Mouse (Mus musculus) heart, embryonic 14.5 days (tissue): Measurements from ENCODE around the gene Zfp81. TPM values are rescaled to one million over a fixed set of nuclear protein-coding genes. Genes with fewer than 3 reads are reported as not detected.
"Not testable (repeated sequence)": the region's sequence is repeated elsewhere in the genome, so short reads cannot be mapped to it uniquely, and the experiment has no call there.

Experiments used
- ATAC-seq: fragments of 200-750 bp; cut with Nextera tagmentation; 2 replicates; pipeline ENCODE4 v1.8.0; 2017; ENCODE audit warnings: low read depth, moderate TSS enrichment; ENCODE audit not compliant: insufficient number of reproducible peaks, insufficient read depth, low FRiP score
- H3K27ac ChIP-seq, 2 experiments: fragments of 200-500 bp in 1 of 2; fragments of 300-500 bp in 1 of 2; sonication (generic) in 1 of 2; replicated peaks in 1 of 2; 2 replicates each; pipeline ENCODE4 v1.5.1; 2012 to 2014; ENCODE audit warnings: low read depth in 2 of 2, low read length in 2 of 2, control low read depth in 1 of 2, mild to moderate bottlenecking in 1 of 2, mixed read lengths in 1 of 2; ENCODE audit not compliant: control insufficient read depth in 1 of 2, insufficient read depth in 1 of 2
- H3K27me3 ChIP-seq: fragments of 300-500 bp; sonication (generic); 2 replicates; pipeline ENCODE4 v1.6.1; 2014; ENCODE audit warnings: mild to moderate bottlenecking, low read length, control low read depth; ENCODE audit not compliant: control insufficient read depth, insufficient read depth
- H3K36me3 ChIP-seq: fragments of 300-500 bp; sonication (generic); 2 replicates; pipeline ENCODE4 v1.6.1; 2014; ENCODE audit warnings: mild to moderate bottlenecking, control low read depth, low read length, mixed read lengths; ENCODE audit not compliant: control insufficient read depth, insufficient read depth
- H3K4me1 ChIP-seq, 2 experiments: fragments of 200-500 bp in 1 of 2; fragments of 300-500 bp in 1 of 2; sonication (generic) in 1 of 2; 2 replicates each; pipeline ENCODE4 v1.6.1; 2012 to 2014; ENCODE audit warnings: low read length in 2 of 2, control low read depth in 1 of 2, mixed read lengths in 1 of 2; ENCODE audit not compliant: control insufficient read depth in 2 of 2, insufficient read depth in 2 of 2
- H3K4me2 ChIP-seq: fragments of 300-500 bp; sonication (generic); 2 replicates; pipeline ENCODE4 v1.6.1; 2014; ENCODE audit warnings: mild to moderate bottlenecking, low read length
- H3K4me3 ChIP-seq, 2 experiments: fragments of 200-500 bp in 1 of 2; fragments of 300-500 bp in 1 of 2; sonication (generic) in 1 of 2; 2 replicates each; pipeline ENCODE4 v1.5.1; 2012 to 2014; ENCODE audit warnings: low read length in 2 of 2, mild to moderate bottlenecking in 2 of 2, control low read depth in 1 of 2, low read depth in 1 of 2, moderate library complexity in 1 of 2; ENCODE audit not compliant: control insufficient read depth in 1 of 2, insufficient read depth in 1 of 2
- H3K9ac ChIP-seq: fragments of 300-500 bp; sonication (generic); 2 replicates; pipeline ENCODE4 v1.6.1; 2014; ENCODE audit warnings: mild to moderate bottlenecking, low read length
- H3K9me3 ChIP-seq: fragments of 300-500 bp; sonication (generic); 2 replicates; pipeline ENCODE4 v1.6.1; 2016; ENCODE audit warnings: low read length, control low read depth; ENCODE audit not compliant: control insufficient read depth
- WGBS: fragments of 180-500 bp; shearing (Covaris S2); extraction: QIAGEN DNeasy Blood & Tissue Kit; methylation state at CpG from one replicate; pipeline ENCODE4 v1.1.7; 2014; 5-methylcytosine and 5-hydroxymethylcytosine counted together
- polyA plus RNA-seq: library from polyadenylated mRNA; unstranded; fragments of >200 nt; fragmentation: Nextera tagmentation; extraction: Ambion mirVana; gene quantifications from 2 replicates; pipeline ENCODE4 v1.2.1, GENCODE M21; 2014

Zfp81 gene
- polyA plus RNA-seq: 6.8 and 9.0 TPM in 2 replicates

- Histone ChIP-seq H3K4me1 (peaks cover 0 to 12% of the 10 kb centered on the region in 2 experiments; a peak in 1 of 4 replicates), H3K27me3 (no peaks in the 10 kb centered on the region), H3K27ac (peak within 1 kb of the TSS; percentile 88 to 95), H3K4me3 (peak within 1 kb of the TSS; percentile 93 to 96), H3K9me3 (no peaks in the 10 kb centered on the region), H3K9ac (peak within 1 kb of the TSS; percentile 89), H3K4me2 (peak within 1 kb of the TSS; percentile 85), H3K36me3 (no peaks in the 10 kb centered on the region)
- 4% methylated on average over 47 of the region's 47 CpGs for WGBS
- peak; percentile 100 for ATAC-seq
Observed at GRCm38 (mm10) chr17:33358411-33359384, at the start of gene Zfp81. Gene Zfp81, minus strand, starts transcription at chr17:33358878.

- no peaks in the 10 kb centered on the region for H3K27me3 ChIP-seq
- H3K4me3 ChIP-seq: peak within 1 kb of the TSS; percentile 85 to 87
- H3K4me2 ChIP-seq: peak within 1 kb of the TSS; percentile 69
- 0 out of 4 replicates have a peak, but pooled peaks cover 0 to 5% of the 10 kb centered on the region in 2 experiments for H3K4me1 ChIP-seq
- H3K9ac ChIP-seq: peak within 1 kb of the TSS; percentile 78
- peak within 1 kb of the TSS; percentile 68 to 79 for H3K27ac ChIP-seq
- H3K9me3 ChIP-seq: no peaks in the 10 kb centered on the region
- WGBS: 1% methylated on average over 44 of the region's 44 CpGs
- ATAC-seq: peak; percentile 90
- no peaks in the 10 kb centered on the region for H3K36me3 ChIP-seq
Observed at GRCm38 (mm10) chr17:33394182-33395034, 35.7 kb upstream of the Zfp81 start, which contains the start of gene Zfp101. Gene Zfp101, minus strand, starts transcription at chr17:33394641.

GRCm38 (mm10) chr17:33392271-33392670, 33.6 kb upstream of the Zfp81 start:
- Histone ChIP-seq H3K9ac (no peak overlapping the region), H3K36me3 (no peaks in the 10 kb centered on the region), H3K9me3 (no peaks in the 10 kb centered on the region), H3K4me1 (0 out of 4 replicates have a peak, but pooled peaks cover 0 to 5% of the 10 kb centered on the region in 2 experiments), H3K4me2 (no peak overlapping the region), H3K27me3 (no peaks in the 10 kb centered on the region), H3K27ac (no peak overlapping the region), H3K4me3 (no peak overlapping the region)
- no peak for ATAC-seq
- WGBS: 93% methylated on average over 5 of the region's 5 CpGs

GRCm38 (mm10) chr17:33385705-33386104, 27.0 kb upstream of the Zfp81 start:
- Histone ChIP-seq H3K9ac (no peak overlapping the region), H3K4me1 (no peaks in the 10 kb centered on the region), H3K4me2 (no peak overlapping the region), H3K27ac (no peak overlapping the region), H3K36me3 (peaks cover 49% of the 10 kb centered on the region), H3K9me3 (no peaks in the 10 kb centered on the region), H3K27me3 (no peaks in the 10 kb centered on the region), H3K4me3 (no peak overlapping the region)
- ATAC-seq: no peak

GRCm38 (mm10) chr17:33372795-33373194, 14.1 kb upstream of the Zfp81 start:
- H3K9me3 ChIP-seq: no peaks in the 10 kb centered on the region
- H3K4me1 ChIP-seq: no peaks in the 10 kb centered on the region
- no peaks in the 10 kb centered on the region for H3K27me3 ChIP-seq
- H3K4me2 ChIP-seq: no peak overlapping the region
- H3K27ac ChIP-seq: no peak overlapping the region
- no peaks in the 10 kb centered on the region for H3K36me3 ChIP-seq
- H3K9ac ChIP-seq: no peak overlapping the region
- ATAC-seq: no peak
- no peak overlapping the region for H3K4me3 ChIP-seq
- WGBS: 81% methylated on average over 3 of the region's 3 CpGs

GRCm38 (mm10) chr17:33352981-33353380, 5.7 kb downstream of the Zfp81 start:
- Histone ChIP-seq H3K4me1 (0 out of 4 replicates have a peak, but pooled peaks cover 0 to 7% of the 10 kb centered on the region in 2 experiments), H3K4me3 (no peak overlapping the region), H3K4me2 (no peak overlapping the region), H3K9ac (no peak overlapping the region), H3K27me3 (no peaks in the 10 kb centered on the region), H3K27ac (no peak overlapping the region), H3K36me3 (no peaks in the 10 kb centered on the region), H3K9me3 (peaks cover 7% of the 10 kb centered on the region)
- ATAC-seq: no peak
- 86% methylated on average over 1 of the region's 1 CpGs for WGBS

GRCm38 (mm10) chr17:33289876-33290149, 68.9 kb downstream of the Zfp81 start:
- not testable (repeated sequence) for H3K36me3 ChIP-seq, H3K4me1 ChIP-seq, H3K4me3 ChIP-seq, H3K9ac ChIP-seq, H3K27ac ChIP-seq, ATAC-seq, H3K27me3 ChIP-seq, H3K9me3 ChIP-seq
- peak overlapping the region; percentile 37; the same call in 1 of the 2 replicates for H3K4me2 ChIP-seq
- WGBS: no CpG with 5 or more reads among the region's 9 CpGs
